Mouse (Mus musculus) brain, embryonic 14.5 days (tissue): ENCODE measurements around the gene Sgo2a.

Source experiments
- CTCF ChIP-seq: fragments of 200-500 bp; IDR thresholded peaks from 2 replicates; pipeline ENCODE4 v1.5.1; 2012; ENCODE audit warnings: inconsistent platforms, mild to moderate bottlenecking, moderate library complexity, borderline replicate concordance; ENCODE audit not compliant: insufficient read depth, insufficient read length; ENCODE audit errors: extremely low read depth
- POLR2A ChIP-seq: fragments of 200-500 bp; IDR thresholded peaks from 2 replicates; pipeline ENCODE4 v1.6.1; 2012; ENCODE audit warnings: mild to moderate bottlenecking, inconsistent platforms, borderline replicate concordance; ENCODE audit not compliant: poor library complexity, insufficient read depth, insufficient read length, severe bottlenecking; ENCODE audit errors: extremely low read depth

- TF ChIP-seq POLR2A (no peak), CTCF (peak; percentile 66; the same call in 1 of the 2 replicates)
Observed at GRCm38 (mm10) chr1:57949195-57949594, 46.6 kb upstream of the Sgo2a start.
